Mouse (Mus musculus) ES-Bruce4 (cell line): ENCODE results near the gene Ncstn.

Source experiments
- CTCF ChIP-seq: IDR thresholded peaks from one replicate; pipeline ENCODE4 v1.8.1; 2011; ENCODE audit warnings: low read depth, low read length
- POLR2A ChIP-seq: IDR thresholded peaks from one replicate; pipeline ENCODE4 v1.8.1; 2011; ENCODE audit warnings: low read length; ENCODE audit not compliant: insufficient read depth

GRCm38 (mm10) chr1:172046938-172047337, 35.7 kb downstream of the Ncstn start:
- TF ChIP-seq POLR2A (no peak), CTCF (peak; percentile 85)
